Mouse (Mus musculus): ENCODE measurements at regions not wholly inside any gene's neighbourhood (a gene's known extent, or its start where the extent isn't known, plus 50 kb on each side); places are given as distances from the start of the nearest gene placed in this dataset.

DNA sequence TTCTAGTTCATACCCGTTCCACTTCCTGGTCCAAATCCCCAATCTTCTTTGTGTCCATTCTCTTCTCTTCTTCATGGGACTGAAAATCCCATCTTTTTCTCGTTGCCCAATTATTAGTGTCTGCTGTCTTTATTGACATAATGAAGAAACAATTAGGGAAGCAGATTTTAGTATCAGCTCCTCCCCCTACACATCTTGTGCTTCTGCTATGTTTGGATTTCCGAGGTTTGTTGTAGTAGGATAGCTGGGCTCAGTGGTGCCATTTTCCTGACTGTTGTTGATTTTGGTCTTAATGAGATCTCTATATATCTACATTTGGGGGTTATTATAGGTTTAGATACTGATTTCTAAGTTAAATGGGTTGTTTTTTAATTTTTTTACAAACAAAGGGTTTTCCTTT is 849.5 kb downstream of the Brinp3 start:
- H3K4me3 ChIP-seq (ENCODE audit: low read length): no peak overlapping the region
- no peak overlapping the region for H3K9ac ChIP-seq (ENCODE audit: low read depth, low read length)
- H3K9me3 ChIP-seq (ENCODE audit: control insufficient read depth, low read length): no peaks in the 10 kb centered on the region
- ATAC-seq (ENCODE audit: low FRiP score, low TSS enrichment): no peak
- WGBS: 86% methylated on average over 3 of the region's 3 CpGs
- no peaks in the 10 kb centered on the region for H3K27me3 ChIP-seq (ENCODE audit: control insufficient read depth, insufficient read depth, low read length)
- no peaks in the 10 kb centered on the region for H3K4me1 ChIP-seq (ENCODE audit: control insufficient read depth, insufficient read depth, low read length)
- H3K4me2 ChIP-seq (replicated peaks; ENCODE audit: low read depth, low read length): no peak overlapping the region
- no peaks in the 10 kb centered on the region for H3K36me3 ChIP-seq (ENCODE audit: control insufficient read depth, insufficient read depth, low read length)
- no peak overlapping the region for H3K27ac ChIP-seq (ENCODE audit: low read depth, low read length)

Data from kidney, embryonic 14.5 days (tissue).